Mouse (Mus musculus): Measurements from ENCODE around the gene Tmem181a. TPM values are rescaled to one million over a fixed set of nuclear protein-coding genes. Genes with fewer than 3 reads are reported as not detected.
"Not testable (repeated sequence)": the region's sequence is repeated elsewhere in the genome, so short reads cannot be mapped to it uniquely, and the experiment has no call there.

Gene Tmem181a
- polyA plus RNA-seq, 1 experiment from 2014 or later = 23.4 TPM

DNA sequence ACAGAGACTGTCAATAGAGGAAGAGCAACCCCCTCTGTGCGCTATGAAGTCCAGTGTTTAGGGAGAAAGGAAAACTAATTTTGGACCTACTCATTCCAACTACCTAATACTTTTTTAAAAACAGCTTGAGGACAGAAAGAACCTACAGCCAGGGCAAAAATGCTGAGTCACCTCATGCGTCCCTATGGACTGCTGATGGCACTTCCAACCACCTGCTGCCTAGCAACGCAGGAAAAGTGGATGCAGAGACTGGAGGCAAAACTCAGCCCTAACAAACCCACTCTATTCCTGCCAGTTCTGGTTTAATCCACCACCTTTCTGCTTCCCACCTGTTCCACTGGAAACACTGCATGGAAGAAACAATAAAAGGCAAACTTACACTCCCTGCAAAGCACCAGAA is 56.1 kb downstream of the Tmem181a start:
- H3K27me3 ChIP-seq; H3K4me3 ChIP-seq; H3K9me3 ChIP-seq (replicated peaks); ATAC-seq; H3K4me2 ChIP-seq; H3K4me1 ChIP-seq; H3K27ac ChIP-seq; H3K36me3 ChIP-seq (ENCODE audit: poor library complexity, severe bottlenecking); H3K9ac ChIP-seq: not testable (repeated sequence)
- 66% methylated on average over 3 of the region's 3 CpGs for WGBS

DNA sequence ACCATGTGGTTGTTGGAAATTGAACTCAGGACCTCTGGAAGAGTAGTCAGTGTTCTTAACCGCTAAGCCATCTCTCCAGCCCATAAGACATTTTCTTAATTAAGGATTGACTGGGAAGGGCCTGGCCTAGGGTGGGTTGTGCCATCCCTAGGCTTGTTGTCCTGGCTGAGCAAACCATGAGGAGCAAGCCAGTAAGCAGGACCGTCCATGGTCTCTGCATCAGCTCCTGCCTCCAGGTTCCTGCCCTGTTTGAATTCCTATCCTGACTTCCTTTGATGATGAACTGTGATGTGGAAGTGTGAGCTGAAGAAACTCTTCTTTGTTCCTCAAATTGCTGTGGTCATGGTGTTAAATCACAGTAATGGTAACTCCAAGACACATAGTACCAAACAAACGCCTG is 57.8 kb downstream of the Tmem181a start:
- H3K27ac ChIP-seq; H3K4me3 ChIP-seq; H3K9me3 ChIP-seq (replicated peaks); H3K27me3 ChIP-seq; H3K36me3 ChIP-seq (ENCODE audit: poor library complexity, severe bottlenecking); H3K4me1 ChIP-seq; ATAC-seq; H3K9ac ChIP-seq; H3K4me2 ChIP-seq: not testable (repeated sequence)
- 74% methylated on average over 2 of the region's 3 CpGs for WGBS

DNA sequence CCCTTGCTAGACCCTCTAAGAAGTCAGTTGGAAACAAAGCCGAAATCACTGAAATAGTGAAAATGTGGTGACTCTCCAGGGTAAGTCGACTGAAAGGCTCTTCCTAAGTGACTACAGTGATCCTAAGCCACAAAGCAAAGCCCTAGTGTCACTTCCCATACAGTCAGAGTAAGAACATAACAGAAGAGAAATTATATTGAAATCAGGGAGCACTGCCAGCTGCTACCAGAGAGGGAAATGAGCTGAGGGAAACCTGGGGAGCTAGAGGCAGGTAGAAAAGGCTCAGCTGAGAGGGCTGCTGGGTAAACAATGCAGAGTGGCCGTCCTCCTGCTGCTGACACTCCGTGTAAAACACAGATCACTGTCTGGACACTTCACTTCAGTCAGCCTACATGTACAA is 59.0 kb downstream of the Tmem181a start:
- not testable (repeated sequence) for ATAC-seq; H3K27ac ChIP-seq; H3K4me2 ChIP-seq; H3K9ac ChIP-seq; H3K4me3 ChIP-seq; H3K27me3 ChIP-seq; H3K4me1 ChIP-seq; H3K36me3 ChIP-seq (ENCODE audit: poor library complexity, severe bottlenecking); H3K9me3 ChIP-seq (replicated peaks)
- WGBS = 48% methylated on average over 3 of the region's 4 CpGs

DNA sequence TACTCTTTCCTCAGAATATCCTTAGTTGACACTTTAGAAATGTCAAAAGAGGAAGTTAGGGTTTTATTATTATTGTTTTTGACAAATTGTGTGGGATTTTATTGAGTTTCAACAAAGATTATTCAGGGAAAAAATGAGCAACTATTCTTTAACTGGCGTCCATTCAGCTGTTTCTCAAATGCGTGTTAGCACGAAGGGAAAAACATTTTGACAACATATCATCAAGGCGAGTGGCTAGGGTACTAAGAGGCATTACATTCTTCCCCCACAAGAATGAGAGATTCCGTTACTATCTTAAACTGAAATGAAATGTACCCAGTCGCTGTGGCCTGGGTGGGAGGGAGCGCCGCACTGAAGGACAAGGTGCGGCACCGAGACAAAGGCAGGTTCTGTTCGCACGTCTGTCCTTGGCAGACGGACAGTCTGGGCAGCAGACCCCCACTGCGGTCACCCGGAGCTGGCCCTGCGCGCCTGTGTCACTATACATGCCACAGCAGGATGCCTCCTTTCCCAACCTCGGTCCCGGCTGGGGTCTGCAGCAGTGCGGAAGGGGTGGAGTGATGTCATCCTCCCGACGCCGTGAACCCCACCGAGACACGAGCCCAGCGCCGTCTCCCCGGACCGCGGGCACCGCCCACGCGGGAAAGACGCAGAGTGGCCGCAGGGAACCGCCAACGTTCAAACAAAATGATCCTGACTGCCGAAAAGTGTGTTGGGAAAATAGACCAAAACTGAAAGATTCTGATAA is 59.9 kb downstream of the Tmem181a start:
- peak; percentile 33 for ATAC-seq
- Histone ChIP-seq H3K4me2 (peak overlapping the region; percentile 62), H3K9ac (peak overlapping the region; percentile 66), H3K4me3 (peak overlapping the region; percentile 44)
- H3K9me3 ChIP-seq (replicated peaks); H3K36me3 ChIP-seq (ENCODE audit: poor library complexity, severe bottlenecking); H3K27ac ChIP-seq; H3K27me3 ChIP-seq; H3K4me1 ChIP-seq: not testable (repeated sequence)
- WGBS = 2% methylated on average over 38 of the region's 38 CpGs

DNA sequence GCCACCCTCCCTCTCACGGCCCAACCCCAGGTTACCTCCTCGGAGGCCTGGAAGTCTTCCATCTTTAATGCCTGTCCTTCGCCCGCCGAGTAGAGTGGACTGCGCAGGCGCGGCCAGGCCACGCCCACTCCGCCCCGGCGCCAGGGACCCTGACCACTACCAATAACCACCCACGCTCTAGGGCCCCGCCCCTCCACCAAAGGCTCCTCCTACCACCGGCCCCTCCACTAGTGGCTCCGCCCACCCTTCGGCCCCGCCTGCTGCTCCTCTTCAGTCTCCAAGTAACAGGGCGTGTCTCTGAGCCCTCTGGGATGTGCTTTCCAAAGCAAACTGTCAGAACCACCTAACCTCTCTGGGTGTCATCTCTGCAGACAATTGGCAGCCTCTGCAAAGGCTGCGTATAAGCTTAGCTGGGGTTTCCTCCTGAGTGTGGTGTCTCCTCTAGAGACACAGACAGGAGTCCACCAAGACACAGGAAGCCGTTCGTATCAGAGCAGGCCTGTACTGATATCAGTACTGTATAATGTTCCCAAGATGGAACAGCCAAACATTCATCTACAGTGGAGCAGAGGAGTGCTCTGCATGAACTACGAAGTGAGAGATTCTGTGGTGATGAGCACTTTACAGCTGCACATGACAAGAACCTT is 60.8 kb downstream of the Tmem181a start, which contains the start of gene Dynlt1a:
Gene Dynlt1a, minus strand, starts transcription at position 162 of the 647 bp plus-strand sequence.
- 10% methylated on average over 23 of the region's 23 CpGs for WGBS
- H3K4me2 ChIP-seq = peak within 1 kb of the TSS; percentile 62
- not testable (repeated sequence) for H3K27me3 ChIP-seq; H3K36me3 ChIP-seq (ENCODE audit: poor library complexity, severe bottlenecking); H3K27ac ChIP-seq; H3K9me3 ChIP-seq (replicated peaks); H3K4me1 ChIP-seq
- H3K4me3 ChIP-seq = peak within 1 kb of the TSS; percentile 44
- ATAC-seq = peak; percentile 92
- peak within 1 kb of the TSS; percentile 66 for H3K9ac ChIP-seq

DNA sequence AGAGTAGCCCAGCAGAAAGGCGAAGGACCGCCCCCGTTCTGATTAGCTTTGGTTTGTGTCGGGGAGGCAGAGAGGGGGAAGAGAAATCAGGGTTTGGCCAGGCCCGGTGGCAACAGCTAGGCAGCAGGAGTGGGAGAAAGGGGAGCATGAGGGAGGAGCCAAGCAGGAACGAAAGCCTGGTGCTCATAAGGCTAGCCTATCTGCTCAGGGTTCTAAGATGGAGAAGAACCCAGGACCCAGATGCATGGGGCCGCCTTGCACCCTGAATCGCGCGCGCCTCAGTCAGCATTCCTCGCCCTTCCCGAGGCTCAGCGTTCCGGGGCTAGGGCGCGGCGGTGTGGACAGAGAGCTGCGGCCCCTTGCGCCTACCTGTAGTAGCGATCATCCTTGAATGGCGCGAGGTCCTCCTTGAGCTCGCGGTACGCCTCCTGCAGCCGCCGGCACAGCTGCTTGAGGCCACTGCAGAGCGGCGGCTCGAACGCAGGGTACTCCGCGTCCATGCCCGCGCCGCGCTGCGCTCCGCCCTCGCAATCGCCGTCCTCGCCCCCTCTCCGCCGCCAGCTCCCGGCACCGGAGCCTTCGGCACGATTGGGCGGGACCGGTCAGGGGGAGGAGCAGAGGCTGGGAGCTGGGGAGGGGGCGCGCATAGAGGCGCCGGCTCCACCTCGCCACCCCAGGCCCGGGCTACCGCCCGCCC is 64.6 kb downstream of the Tmem181a start:
- 3% methylated on average over 8 of the region's 60 CpGs for WGBS
- H3K9ac ChIP-seq; H3K27me3 ChIP-seq; H3K4me3 ChIP-seq; H3K4me1 ChIP-seq; H3K36me3 ChIP-seq (ENCODE audit: poor library complexity, severe bottlenecking); H3K27ac ChIP-seq; H3K9me3 ChIP-seq (replicated peaks): not testable (repeated sequence)
- peak; percentile 58 for ATAC-seq
- H3K4me2 ChIP-seq = peak overlapping the region; percentile 28

DNA sequence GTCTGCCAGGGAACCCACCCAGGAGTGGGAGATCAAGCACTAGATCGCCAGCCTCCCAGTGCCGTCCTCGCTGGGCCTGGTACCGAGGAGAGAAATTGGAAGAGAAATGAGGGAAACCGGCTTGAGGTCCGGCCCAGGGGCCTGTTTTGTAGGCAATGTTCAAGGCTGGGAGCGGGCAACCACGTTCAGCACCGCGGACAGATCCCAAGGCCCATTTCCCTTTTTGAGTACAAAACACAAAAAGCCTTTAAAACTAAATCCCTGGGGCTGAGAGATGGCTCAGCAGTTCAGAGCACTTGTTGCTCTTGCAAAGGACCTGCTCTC is 65.1 kb downstream of the Tmem181a start:
- H3K27ac ChIP-seq; H3K9me3 ChIP-seq (replicated peaks); H3K36me3 ChIP-seq (ENCODE audit: poor library complexity, severe bottlenecking); H3K4me2 ChIP-seq; H3K4me3 ChIP-seq; H3K9ac ChIP-seq; ATAC-seq; H3K27me3 ChIP-seq; H3K4me1 ChIP-seq: not testable (repeated sequence)
- no CpG with 5 or more reads among the region's 10 CpGs for WGBS

DNA sequence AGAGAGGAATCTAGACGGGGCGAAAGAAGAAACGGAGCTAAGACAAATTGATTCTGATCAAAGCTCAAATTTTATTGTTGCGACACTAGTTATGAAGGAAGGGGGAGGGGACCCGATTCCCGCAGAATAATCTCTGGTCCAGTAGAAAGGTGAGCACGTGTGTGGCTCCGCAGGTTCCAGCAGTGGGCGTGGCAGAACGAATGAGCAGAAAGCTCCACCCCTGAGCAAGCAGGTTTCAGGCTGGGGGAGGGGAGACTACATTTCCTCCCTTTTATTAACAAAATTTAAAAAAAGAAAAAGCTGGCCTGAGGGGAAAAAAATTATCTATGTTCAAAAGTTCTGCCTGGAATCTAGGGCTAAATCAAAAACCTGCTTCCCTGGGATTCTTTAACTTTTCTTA is 68.4 kb downstream of the Tmem181a start:
- not testable (repeated sequence) for ATAC-seq
- WGBS = 53% methylated on average over 10 of the region's 10 CpGs

DNA sequence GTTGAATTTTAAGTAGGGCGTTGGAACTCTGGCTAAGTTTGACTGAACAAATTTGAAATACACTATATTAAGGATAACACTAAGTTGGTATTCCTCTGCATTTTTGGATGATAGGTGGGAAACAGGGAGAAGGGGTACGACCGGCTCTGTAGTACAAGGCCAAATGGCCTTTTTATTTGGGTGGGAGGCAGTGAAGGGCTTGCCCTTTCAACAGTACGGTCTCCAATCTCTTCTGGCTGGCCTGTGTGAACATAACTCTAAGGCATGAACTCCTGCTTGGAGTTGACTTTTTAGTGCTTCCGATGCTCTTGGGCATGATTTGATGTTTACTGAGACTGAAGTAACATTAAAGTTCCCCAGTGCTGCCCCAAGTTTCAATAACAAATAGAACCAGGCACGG is 68.9 kb downstream of the Tmem181a start:
- H3K4me1 ChIP-seq; H3K36me3 ChIP-seq (ENCODE audit: poor library complexity, severe bottlenecking); H3K27me3 ChIP-seq; H3K9ac ChIP-seq; H3K4me3 ChIP-seq; H3K27ac ChIP-seq; ATAC-seq; H3K4me2 ChIP-seq; H3K9me3 ChIP-seq (replicated peaks): not testable (repeated sequence)
- WGBS = 67% methylated on average over 6 of the region's 6 CpGs

More for the DNA sequence above, 68.4 kb downstream of the Tmem181a start:
- H3K4me1 ChIP-seq; H3K4me3 ChIP-seq; H3K4me2 ChIP-seq; H3K27ac ChIP-seq; H3K9ac ChIP-seq; H3K27me3 ChIP-seq; H3K36me3 ChIP-seq (ENCODE audit: poor library complexity, severe bottlenecking); H3K9me3 ChIP-seq (replicated peaks): not testable (repeated sequence)

DNA sequence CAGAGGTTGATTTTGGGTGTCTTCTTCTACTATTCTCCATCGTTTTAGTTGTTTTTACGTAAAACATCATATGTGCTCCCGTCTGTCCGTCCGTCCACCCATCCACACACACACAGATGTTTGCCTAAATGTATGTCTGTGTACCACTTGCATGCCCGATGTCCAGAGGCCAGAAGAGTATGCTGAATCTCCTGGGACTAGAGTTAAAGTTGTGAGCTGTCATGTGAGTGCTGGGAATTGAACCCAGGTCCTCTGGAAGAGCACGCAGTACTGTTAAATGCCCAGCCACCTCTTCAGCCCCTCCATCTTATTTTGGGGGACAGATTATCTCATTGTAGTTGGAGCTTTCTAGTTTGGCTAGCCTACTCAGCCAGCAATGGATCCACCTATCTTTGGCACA is 70.9 kb downstream of the Tmem181a start:
- not testable (repeated sequence) for H3K4me1 ChIP-seq; H3K9ac ChIP-seq; H3K27me3 ChIP-seq; H3K27ac ChIP-seq; H3K36me3 ChIP-seq (ENCODE audit: poor library complexity, severe bottlenecking); H3K4me2 ChIP-seq; H3K9me3 ChIP-seq (replicated peaks); H3K4me3 ChIP-seq; ATAC-seq
- 96% methylated on average over 7 of the region's 7 CpGs for WGBS

DNA sequence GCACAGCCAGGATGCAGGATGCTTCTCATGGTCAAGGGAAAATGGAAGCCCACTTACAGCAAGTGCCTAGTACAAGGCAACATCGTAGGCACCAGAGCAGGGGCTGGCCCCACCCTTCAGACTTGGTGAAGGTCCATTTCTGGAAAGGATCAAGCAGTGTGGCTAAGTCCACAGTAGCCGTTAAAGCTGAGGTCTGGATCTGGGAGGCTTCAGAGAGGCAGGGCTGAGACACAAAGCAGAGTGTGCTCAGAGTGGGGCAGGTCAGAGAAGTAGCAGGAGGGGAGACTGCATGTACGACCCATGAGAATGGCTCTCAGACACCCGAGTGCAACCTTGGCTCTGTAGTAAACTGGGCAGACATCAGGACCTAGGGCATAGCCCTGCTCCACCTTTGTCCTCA is 72.3 kb downstream of the Tmem181a start:
- WGBS = 85% methylated on average over 4 of the region's 4 CpGs
- not testable (repeated sequence) for H3K27ac ChIP-seq; H3K27me3 ChIP-seq; H3K4me1 ChIP-seq; H3K36me3 ChIP-seq (ENCODE audit: poor library complexity, severe bottlenecking); H3K9me3 ChIP-seq (replicated peaks); H3K9ac ChIP-seq; ATAC-seq; H3K4me2 ChIP-seq; H3K4me3 ChIP-seq

DNA sequence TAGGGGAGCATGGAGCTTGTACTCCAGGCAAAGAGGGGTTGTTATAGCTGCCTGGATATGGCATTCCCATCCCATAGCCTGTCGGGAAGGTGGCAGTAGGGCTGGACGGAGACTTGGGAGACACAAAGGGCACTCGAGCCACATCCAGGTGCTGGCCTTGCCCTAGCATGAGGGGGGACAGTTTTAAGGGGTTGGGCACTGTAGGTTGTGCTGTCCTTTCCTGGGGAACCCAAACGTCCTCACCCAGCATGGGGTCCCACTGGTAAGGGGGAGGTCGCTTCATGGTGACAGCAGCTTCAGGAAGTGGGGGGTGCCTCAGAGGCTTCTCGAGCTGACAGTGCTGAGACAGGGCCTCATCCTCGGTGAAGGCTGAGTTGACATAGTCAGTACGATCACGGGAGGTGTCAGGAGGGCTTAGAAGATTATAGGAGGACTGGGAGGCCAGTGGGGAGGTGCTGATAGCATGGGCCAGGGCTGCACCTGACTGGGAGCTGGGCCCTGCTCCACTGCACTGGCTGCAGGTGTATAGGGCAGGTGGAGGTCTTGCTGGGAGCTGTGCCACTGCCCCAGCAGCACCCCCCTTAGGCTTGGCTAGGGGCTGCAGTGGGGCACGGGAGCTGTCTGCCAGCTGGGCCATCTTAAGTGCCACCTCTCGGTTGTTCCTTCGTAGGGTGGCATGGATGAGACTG is 86.1 kb downstream of the Tmem181a start:
- H3K27ac ChIP-seq; H3K27me3 ChIP-seq; H3K9me3 ChIP-seq (replicated peaks); H3K4me1 ChIP-seq; H3K4me2 ChIP-seq; H3K4me3 ChIP-seq; ATAC-seq; H3K36me3 ChIP-seq (ENCODE audit: poor library complexity, severe bottlenecking); H3K9ac ChIP-seq: not testable (repeated sequence)
- WGBS = no CpG with 5 or more reads among the region's 12 CpGs
